Mouse (Mus musculus): ENCODE measurements around the gene Ing1. TPM values are rescaled to one million over a fixed set of nuclear protein-coding genes. Genes with fewer than 3 reads are reported as not detected.

Gene Ing1
- 10.7 and 14.5 TPM in 2 replicates for polyA plus RNA-seq (2012; rRNA removed)

- DNase-seq (ENCODE audit: low read depth, low spot score): peak; percentile 72
- under 1% methylated on average over 52 of the region's 52 CpGs for WGBS
Observed at GRCm38 (mm10) chr8:11554799-11555719, at the start of gene Ing1. Ing1 (plus strand) TSS chr8:11555571.

DNA sequence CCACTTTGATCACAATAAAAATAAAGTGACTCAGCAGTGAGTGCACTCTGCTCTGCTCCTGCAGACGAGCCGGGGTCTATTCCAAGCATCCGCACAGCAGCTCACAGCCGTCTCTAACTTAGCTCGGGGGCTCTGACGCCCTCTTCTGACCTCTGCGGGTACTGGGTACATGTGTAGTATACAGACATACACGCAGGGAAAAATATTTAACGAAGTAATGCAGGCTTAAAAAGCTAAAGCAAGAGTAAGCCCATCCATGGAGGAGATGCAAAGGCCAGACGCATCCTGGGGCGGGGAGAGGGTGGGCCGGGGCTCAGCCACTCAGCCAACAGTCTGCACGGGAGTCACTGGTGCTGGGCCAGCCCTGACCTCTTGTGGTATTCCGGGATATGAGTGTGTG is 49.3 kb upstream of the Ing1 start:
- WGBS: 86% methylated on average over 14 of the region's 14 CpGs
- no peak for DNase-seq (ENCODE audit: low read depth, low spot score)

DNA sequence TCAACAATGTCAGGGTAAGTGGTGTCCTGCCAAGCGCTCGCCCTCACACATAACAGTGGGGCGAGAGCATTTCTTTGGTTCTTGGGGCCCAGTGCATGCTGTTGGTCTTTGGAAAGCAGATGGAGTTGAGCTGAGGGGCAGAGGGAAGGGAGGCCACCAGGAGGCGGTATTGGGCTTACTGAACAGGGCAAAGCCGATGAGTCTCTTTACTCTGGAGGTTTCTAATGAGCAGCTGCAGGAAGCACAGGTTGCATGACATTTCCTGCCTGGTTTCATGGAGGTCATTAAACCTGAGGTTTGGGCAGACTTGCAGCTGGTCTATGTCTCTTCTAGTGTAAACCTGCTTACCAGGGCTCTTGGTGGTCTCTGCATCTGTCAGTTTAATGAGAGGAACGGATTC is 48.6 kb upstream of the Ing1 start:
- DNase-seq (ENCODE audit: low read depth, low spot score): no peak
- 73% methylated on average over 6 of the region's 6 CpGs for WGBS

DNA sequence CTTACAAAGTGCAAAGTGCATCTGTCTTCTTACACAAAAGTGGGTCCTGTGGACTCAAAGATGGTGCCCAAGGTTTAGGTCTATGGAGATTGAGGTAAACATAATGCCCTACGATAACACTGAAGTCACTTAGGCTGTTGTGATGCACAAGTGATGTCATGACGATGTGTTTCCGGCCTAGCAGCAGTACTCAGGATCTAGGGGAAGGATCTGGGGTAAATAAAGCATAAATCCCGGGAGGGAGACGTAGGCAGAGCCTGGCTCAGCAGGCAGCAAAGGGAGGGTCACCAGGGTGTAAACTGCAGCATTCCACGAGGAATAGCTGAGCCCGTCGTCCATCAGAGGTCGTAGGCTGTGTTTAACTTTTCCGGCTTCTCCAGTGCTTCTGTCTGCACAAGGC is 46.5 kb upstream of the Ing1 start:
- WGBS: 72% methylated on average over 10 of the region's 10 CpGs
- DNase-seq (ENCODE audit: low read depth, low spot score): no peak

DNA sequence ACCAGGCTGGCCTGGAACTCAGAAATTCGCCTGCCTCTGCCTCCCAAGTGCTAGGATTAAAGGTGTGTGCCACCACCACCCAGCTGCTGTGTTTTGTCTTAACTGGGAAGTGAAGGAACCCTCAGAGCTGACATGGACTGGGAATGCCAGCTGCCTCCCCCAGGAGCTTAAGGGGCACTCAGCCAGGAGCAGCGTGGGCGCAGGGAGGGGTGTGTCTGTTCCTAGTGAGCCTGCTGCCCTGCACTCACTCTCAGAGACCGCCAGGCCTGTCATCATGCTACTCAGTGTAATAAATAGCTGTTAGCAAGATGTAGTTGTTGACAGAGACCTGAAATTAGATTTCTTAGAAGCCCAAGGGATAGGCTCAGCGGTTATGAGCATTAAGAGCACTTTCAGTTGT is 44.4 kb upstream of the Ing1 start:
- no peak for DNase-seq (ENCODE audit: low read depth, low spot score)
- WGBS: 86% methylated on average over 5 of the region's 5 CpGs

DNA sequence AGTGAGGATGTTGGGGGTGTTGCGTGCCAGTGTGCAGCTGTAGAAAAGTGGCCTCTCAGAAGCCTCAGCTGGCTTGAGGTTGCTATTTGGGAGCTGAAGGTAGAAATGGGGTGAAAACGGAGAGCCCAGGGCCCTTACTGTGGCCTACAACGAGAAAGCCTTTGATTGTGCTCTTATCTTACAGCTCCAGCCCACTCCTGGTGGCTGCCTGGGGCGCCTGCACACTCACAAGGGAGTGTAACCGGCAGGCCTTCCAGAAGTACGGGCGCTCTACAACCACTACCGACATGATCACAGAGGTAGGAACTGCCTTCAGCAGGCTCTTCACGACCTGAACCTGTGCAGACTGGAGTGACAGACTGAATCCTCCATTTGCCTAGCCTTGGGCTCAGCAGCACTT is 42.7 kb upstream of the Ing1 start:
- no peak for DNase-seq (ENCODE audit: low read depth, low spot score)
- WGBS: 90% methylated on average over 9 of the region's 9 CpGs

- WGBS: 82% methylated on average over 5 of the region's 5 CpGs
- no peak for DNase-seq (ENCODE audit: low read depth, low spot score)
Observed at GRCm38 (mm10) chr8:11513247-11513646, 42.1 kb upstream of the Ing1 start.

DNA sequence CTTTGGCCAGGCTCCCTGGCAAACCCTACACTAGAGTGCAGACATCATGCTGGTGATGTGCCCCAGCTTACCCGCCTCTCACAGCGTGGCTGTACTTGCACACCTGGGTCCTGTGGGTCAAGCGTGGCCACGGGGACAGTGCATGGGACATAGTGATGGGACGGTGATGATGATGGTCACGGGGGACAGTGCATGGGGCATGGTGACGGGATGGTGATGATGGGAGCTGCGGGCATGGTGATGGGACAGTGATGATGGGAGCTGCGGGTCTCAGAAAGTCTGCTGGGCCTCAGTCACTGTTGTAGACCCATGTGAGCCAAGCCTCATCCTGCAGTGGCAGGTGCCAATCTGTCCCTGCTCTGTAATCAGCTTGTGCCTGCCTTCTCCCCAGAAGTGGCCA is 39.1 kb upstream of the Ing1 start:
- no peak for DNase-seq (ENCODE audit: low read depth, low spot score)
- WGBS: 95% methylated on average over 9 of the region's 9 CpGs

DNA sequence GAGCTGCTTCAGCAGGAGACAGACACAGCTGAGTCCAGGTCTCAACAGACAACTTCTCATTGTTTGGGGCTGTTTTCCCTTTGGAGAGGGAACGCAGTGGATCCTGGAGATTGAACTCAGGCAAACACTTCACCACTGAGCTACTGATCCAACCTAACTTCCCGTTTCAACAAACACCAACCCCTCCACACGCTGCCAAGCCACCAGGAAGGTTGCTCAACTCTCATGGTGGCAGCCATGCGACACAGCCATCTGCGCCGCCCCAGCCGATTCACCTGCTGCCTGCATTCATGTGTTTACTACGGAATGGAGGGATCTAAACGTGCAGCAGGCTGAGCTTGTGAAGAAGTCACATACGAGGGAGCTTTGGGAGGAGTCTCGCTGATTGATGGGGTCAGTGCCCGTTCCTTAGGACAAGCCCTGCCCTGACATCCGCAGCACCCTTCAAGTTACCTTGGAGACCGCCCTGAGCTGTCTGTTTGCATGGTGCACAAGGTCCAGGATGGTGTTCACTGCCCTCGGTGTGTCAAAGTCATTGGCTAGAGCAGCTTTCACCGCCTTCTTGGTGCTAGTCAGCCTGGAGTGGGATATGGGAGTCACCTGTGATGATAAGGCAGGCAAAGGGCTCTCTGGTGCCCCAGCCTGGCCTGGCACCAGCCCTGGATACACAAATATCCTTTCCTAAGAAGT is 37.9 kb upstream of the Ing1 start:
- no peak for DNase-seq (ENCODE audit: low read depth, low spot score)
- 84% methylated on average over 16 of the region's 16 CpGs for WGBS

- DNase-seq (ENCODE audit: low read depth, low spot score): no peak
- WGBS: 88% methylated on average over 6 of the region's 6 CpGs
Observed at GRCm38 (mm10) chr8:11518056-11518396, 37.3 kb upstream of the Ing1 start.

GRCm38 (mm10) chr8:11518676-11519075 is 36.7 kb upstream of the Ing1 start:
- 85% methylated on average over 11 of the region's 11 CpGs for WGBS
- no peak for DNase-seq (ENCODE audit: low read depth, low spot score)

- DNase-seq (ENCODE audit: low read depth, low spot score): no peak
- 73% methylated on average over 3 of the region's 3 CpGs for WGBS
Observed at GRCm38 (mm10) chr8:11523331-11523730, 32.0 kb upstream of the Ing1 start.

GRCm38 (mm10) chr8:11530155-11530770 is 25.1 kb upstream of the Ing1 start:
- WGBS: 91% methylated on average over 18 of the region's 18 CpGs
- DNase-seq (ENCODE audit: low read depth, low spot score): no peak

DNA sequence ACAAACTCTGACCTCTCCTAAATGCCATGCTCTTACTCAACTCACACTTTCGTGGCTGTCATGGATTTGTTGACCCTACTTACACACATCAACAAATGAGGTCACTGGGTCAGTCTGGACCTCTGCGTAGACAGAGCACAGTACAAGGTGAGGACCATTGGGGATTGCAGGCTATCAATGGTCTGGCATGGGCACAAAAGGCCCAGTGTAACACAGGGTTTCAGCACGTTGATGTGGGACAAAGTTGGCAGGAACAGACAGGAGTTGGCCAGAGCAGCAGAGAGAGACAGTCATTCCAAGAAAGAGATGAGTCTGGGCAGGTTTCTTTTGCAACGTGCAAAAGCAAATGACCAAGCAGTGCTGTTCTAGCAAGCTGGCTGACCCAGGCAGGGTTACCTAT is 24.5 kb upstream of the Ing1 start:
- 78% methylated on average over 4 of the region's 4 CpGs for WGBS
- no peak for DNase-seq (ENCODE audit: low read depth, low spot score)

GRCm38 (mm10) chr8:11534494-11534893 is 20.9 kb upstream of the Ing1 start:
- no peak for DNase-seq (ENCODE audit: low read depth, low spot score)
- 78% methylated on average over 9 of the region's 9 CpGs for WGBS

- WGBS: 92% methylated on average over 4 of the region's 4 CpGs
- DNase-seq (ENCODE audit: low read depth, low spot score): no peak
Observed at GRCm38 (mm10) chr8:11539049-11539448, 16.3 kb upstream of the Ing1 start.

- no peak for DNase-seq (ENCODE audit: low read depth, low spot score)
- WGBS: 96% methylated on average over 8 of the region's 8 CpGs
Observed at GRCm38 (mm10) chr8:11540182-11540581, 15.2 kb upstream of the Ing1 start.

GRCm38 (mm10) chr8:11542031-11542430 is 13.3 kb upstream of the Ing1 start:
- 88% methylated on average over 12 of the region's 12 CpGs for WGBS
- DNase-seq (ENCODE audit: low read depth, low spot score): no peak

GRCm38 (mm10) chr8:11542866-11543265 is 12.5 kb upstream of the Ing1 start:
- DNase-seq (ENCODE audit: low read depth, low spot score): no peak
- WGBS: 85% methylated on average over 4 of the region's 4 CpGs

DNA sequence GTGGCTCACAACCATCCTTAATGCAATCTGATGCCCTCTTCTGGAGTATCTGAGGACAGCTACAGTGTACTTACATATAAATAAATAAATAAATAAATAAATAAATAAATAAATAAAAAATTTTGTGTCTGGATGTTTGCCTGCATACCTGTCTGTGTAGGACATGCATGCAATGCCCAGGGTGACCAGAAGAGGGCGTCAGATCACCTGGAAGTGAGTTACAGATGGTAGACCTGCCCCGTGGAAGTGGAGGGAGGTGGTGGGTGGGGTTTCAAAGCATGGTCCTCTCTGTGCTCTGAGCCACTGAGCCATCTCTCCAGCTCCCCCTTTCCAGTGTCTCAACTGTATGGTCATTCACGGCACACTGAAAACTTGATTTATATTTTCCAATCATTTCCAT is 11.0 kb upstream of the Ing1 start:
- WGBS: 42% methylated on average over 3 of the region's 3 CpGs
- no peak for DNase-seq (ENCODE audit: low read depth, low spot score)

DNA sequence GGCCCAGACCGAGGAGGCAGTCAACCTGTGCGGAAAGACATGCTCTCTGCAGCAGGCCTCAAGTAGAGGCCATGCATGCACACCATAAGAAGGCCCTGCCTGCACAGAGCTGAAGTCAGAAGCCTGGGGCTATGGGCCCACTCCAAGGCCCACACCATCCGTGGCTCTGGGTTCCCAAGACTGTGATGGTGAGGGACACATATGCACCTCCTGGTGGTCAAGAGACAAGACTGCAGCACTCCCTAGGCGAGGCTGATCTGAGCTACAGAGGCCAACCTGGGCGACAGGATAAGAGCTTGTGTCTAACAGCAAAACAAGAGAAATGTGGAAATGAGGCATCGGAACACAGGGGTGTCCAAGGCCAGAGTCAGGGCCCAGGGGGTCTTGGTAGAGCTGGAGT is 8.3 kb upstream of the Ing1 start:
- WGBS: 69% methylated on average over 6 of the region's 6 CpGs
- DNase-seq (ENCODE audit: low read depth, low spot score): no peak

Data from large intestine, adult 2 months (tissue).